Mouse (Mus musculus) liver, embryonic 12.5 days (tissue): ENCODE measurements around the gene Htr1d. TPM values are rescaled to one million over a fixed set of nuclear protein-coding genes. Genes with fewer than 3 reads are reported as not detected.

ENCODE experiments used
- ATAC-seq: fragments of 200-750 bp; cut with Nextera tagmentation; 2 replicates; pipeline ENCODE4 v1.8.0; 2017; ENCODE audit warnings: moderate number of reproducible peaks, mild to moderate bottlenecking, moderate library complexity
- H3K27ac ChIP-seq: fragments of 300-500 bp; sonication (generic); 2 replicates; pipeline ENCODE4 v1.5.1; 2016; ENCODE audit warnings: mild to moderate bottlenecking
- H3K27me3 ChIP-seq: fragments of 300-500 bp; sonication (generic); replicated peaks from 2 replicates; pipeline ENCODE4 v1.6.1; 2016; ENCODE audit warnings: mild to moderate bottlenecking, moderate library complexity
- H3K36me3 ChIP-seq: fragments of 300-500 bp; sonication (generic); 2 replicates; pipeline ENCODE4 v1.6.1; 2016; ENCODE audit warnings: mild to moderate bottlenecking, moderate library complexity
- H3K4me1 ChIP-seq: fragments of 300-500 bp; sonication (generic); 2 replicates; pipeline ENCODE4 v1.6.1; 2016
- H3K4me2 ChIP-seq: fragments of 300-500 bp; sonication (generic); 2 replicates; pipeline ENCODE4 v1.6.1; 2016; ENCODE audit warnings: mild to moderate bottlenecking, moderate library complexity
- H3K4me3 ChIP-seq: fragments of 300-500 bp; sonication (generic); 2 replicates; pipeline ENCODE4 v1.5.1; 2016; ENCODE audit warnings: mild to moderate bottlenecking, moderate library complexity
- H3K9ac ChIP-seq: fragments of 300-500 bp; sonication (generic); 2 replicates; pipeline ENCODE4 v1.6.1; 2016; ENCODE audit warnings: mild to moderate bottlenecking, moderate library complexity
- H3K9me3 ChIP-seq: fragments of 300-500 bp; sonication (generic); replicated peaks from 2 replicates; pipeline ENCODE4 v1.6.1; 2016; ENCODE audit warnings: mild to moderate bottlenecking, moderate library complexity
- WGBS: fragments of 180-500 bp; shearing (Covaris S2); methylation state at CpG from one replicate; pipeline ENCODE4 v1.1.7; 2016; ENCODE audit not compliant: insufficient replicate concordance; 5-methylcytosine and 5-hydroxymethylcytosine counted together
- polyA plus RNA-seq: library from polyadenylated mRNA; unstranded; fragments of >200 nt; fragmentation: Nextera tagmentation; extraction: Ambion mirVana; gene quantifications from 2 replicates; pipeline ENCODE4 v1.2.1, GENCODE M21; 2016

Gene Htr1d
- polyA plus RNA-seq, 1 experiment from 2014 or later = not detected

DNA sequence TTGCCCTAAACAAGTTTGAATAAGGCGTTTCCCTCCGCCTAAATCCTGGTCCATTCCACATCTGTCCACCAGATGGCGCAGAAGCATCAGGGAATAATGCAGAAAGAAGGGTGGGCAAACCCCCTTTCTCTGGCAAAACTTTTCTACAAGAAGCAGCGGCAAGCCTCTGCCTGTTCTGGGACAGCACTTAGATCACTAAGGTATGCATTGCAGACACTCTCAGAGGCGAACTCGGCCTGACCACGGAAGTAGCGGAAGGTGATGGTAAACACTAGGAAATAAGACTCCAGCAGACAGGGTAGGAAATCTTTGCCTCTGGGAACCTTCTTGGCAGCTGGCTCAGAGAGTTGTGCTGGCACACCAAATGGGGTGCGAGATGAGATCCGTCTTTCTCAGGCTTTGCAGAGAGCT is 31.5 kb downstream of the Htr1d start:
- no peak for ATAC-seq
- Histone ChIP-seq H3K4me1 (peaks cover 14% of the 10 kb centered on the region), H3K27me3 (peaks cover 10% of the 10 kb centered on the region; the same call in 1 of the 2 replicates), H3K4me2 (peak overlapping the region; percentile 64), H3K4me3 (peak overlapping the region; percentile 33), H3K36me3 (no peaks in the 10 kb centered on the region), H3K27ac (no peak overlapping the region), H3K9ac (no peak overlapping the region), H3K9me3 (no peaks in the 10 kb centered on the region)
- 2% methylated on average over 10 of the region's 10 CpGs for WGBS

- Histone ChIP-seq H3K9me3 (no peaks in the 10 kb centered on the region), H3K27me3 (peaks cover 24% of the 10 kb centered on the region), H3K4me2 (no peak overlapping the region), H3K36me3 (no peaks in the 10 kb centered on the region), H3K27ac (no peak overlapping the region), H3K4me3 (no peak overlapping the region), H3K4me1 (peaks cover 11% of the 10 kb centered on the region), H3K9ac (no peak overlapping the region)
- no peak for ATAC-seq
- 78% methylated on average over 6 of the region's 6 CpGs for WGBS
These were observed 33.3 kb downstream of the Htr1d start for GRCm38 (mm10) chr4:136456516-136457218.

DNA sequence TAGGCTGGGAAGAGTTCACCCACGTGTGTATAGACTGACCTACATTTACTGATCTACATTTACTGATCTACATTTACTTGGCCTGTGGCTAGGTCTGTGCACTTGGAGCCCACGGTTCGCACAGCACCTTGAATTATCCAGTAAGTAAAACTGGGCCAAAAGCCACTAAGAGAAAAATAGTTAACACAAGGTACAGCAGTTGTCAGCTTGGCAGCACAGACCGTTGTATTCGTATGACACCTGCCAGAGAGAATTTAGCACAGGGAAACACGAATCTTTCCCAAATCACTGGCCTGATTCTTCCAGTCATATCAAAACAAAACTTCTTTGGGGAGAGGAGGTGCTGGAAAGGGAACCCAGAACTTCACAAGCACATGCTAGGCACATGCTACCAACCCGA is 35.0 kb downstream of the Htr1d start:
- peaks cover 40% of the 10 kb centered on the region for H3K27me3 ChIP-seq
- H3K4me1 ChIP-seq = peaks cover 24% of the 10 kb centered on the region
- no peak overlapping the region for H3K4me2 ChIP-seq
- 67% methylated on average over 7 of the region's 7 CpGs for WGBS
- no peak overlapping the region for H3K4me3 ChIP-seq
- ATAC-seq = no peak
- no peak overlapping the region for H3K27ac ChIP-seq
- no peaks in the 10 kb centered on the region for H3K36me3 ChIP-seq
- H3K9me3 ChIP-seq = no peaks in the 10 kb centered on the region
- H3K9ac ChIP-seq = no peak overlapping the region

- Histone ChIP-seq H3K27me3 (peaks cover 49% of the 10 kb centered on the region), H3K4me2 (no peak overlapping the region), H3K4me1 (peaks cover 24% of the 10 kb centered on the region), H3K4me3 (no peak overlapping the region), H3K36me3 (no peaks in the 10 kb centered on the region), H3K9ac (no peak overlapping the region), H3K27ac (no peak overlapping the region), H3K9me3 (no peaks in the 10 kb centered on the region)
- ATAC-seq = no peak
- WGBS = 73% methylated on average over 12 of the region's 12 CpGs
These were observed 35.9 kb downstream of the Htr1d start for GRCm38 (mm10) chr4:136459210-136459609.

GRCm38 (mm10) chr4:136461206-136461605 is 37.9 kb downstream of the Htr1d start:
- Histone ChIP-seq H3K27ac (no peak overlapping the region), H3K4me3 (no peak overlapping the region), H3K4me2 (no peak overlapping the region), H3K9me3 (no peaks in the 10 kb centered on the region), H3K9ac (no peak overlapping the region), H3K4me1 (peaks cover 18% of the 10 kb centered on the region), H3K27me3 (peaks cover 65% of the 10 kb centered on the region), H3K36me3 (no peaks in the 10 kb centered on the region)
- 48% methylated on average over 4 of the region's 4 CpGs for WGBS
- no peak for ATAC-seq

DNA sequence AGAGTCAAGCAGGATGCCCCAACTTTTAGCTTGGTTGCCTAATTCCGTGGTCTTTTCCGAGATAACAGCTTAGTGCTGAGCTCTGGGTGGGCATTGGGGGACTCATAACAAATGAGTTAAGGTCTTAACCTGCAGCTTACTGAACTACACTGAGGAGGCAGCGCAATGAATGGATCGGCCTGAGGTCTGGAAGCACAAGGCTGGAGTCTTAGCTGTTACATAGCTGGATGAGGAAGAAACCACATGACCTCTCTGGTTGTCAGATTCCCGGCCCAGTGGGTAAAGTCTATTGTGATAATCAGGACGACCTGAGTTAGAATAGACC is 38.4 kb downstream of the Htr1d start:
- WGBS = 32% methylated on average over 6 of the region's 6 CpGs
- Histone ChIP-seq H3K4me2 (peak overlapping the region; percentile 91), H3K27me3 (peaks cover 68% of the 10 kb centered on the region), H3K36me3 (no peaks in the 10 kb centered on the region), H3K9me3 (no peaks in the 10 kb centered on the region), H3K4me1 (peaks cover 18% of the 10 kb centered on the region), H3K4me3 (peak overlapping the region; percentile 63), H3K9ac (no peak overlapping the region), H3K27ac (no peak overlapping the region)
- no peak for ATAC-seq

DNA sequence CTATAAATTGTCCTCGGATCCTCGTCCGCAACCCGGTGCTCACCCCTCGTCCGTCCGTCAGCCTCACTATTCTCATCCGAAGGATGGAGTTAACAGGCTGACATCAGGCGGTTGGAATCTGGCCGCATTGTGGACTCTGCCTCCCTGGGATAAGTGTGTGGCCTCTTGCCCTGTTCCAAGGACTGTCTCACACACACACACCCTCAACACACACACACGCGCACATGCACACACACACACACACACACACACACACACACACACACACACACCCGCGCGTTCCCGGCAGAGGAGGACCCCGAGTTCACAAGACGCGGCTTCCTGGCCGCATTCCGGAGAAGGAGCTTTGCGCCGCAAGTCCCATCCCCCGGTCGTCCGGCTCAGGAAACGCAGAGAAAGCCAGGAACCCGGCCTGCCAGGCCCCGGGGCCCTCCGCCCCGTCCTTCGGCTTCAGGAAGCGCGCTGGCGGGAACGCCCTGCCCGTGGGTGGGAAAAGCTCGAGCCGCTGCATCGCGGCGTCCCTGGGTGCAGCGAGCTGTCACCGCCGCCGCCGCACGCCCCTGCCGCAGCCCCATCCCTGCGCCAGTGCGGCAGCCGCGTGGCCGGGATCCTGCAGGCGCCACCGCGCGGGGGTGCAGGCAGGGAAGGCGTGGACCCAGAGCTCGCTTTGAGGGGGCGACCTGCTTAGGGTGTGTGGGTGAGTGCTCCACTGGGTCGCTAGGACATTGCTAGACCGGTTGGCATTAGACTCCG is 38.9 kb downstream of the Htr1d start, which contains the start of gene 6030445D17Rik:
Gene 6030445D17Rik (plus strand): TSS at position 165 of the 753 bp plus-strand sequence.
- Histone ChIP-seq H3K4me2 (peak within 1 kb of the TSS; percentile 91), H3K4me3 (peak within 1 kb of the TSS; percentile 63), H3K27ac (peak within 1 kb of the TSS; percentile 64; the same call in 1 of the 2 replicates), H3K4me1 (peaks cover 18% of the 10 kb centered on the region), H3K27me3 (peaks cover 68% of the 10 kb centered on the region), H3K9me3 (no peaks in the 10 kb centered on the region), H3K9ac (peak within 1 kb of the TSS; percentile 58), H3K36me3 (no peaks in the 10 kb centered on the region)
- peak; percentile 71 for ATAC-seq
- 4% methylated on average over 64 of the region's 64 CpGs for WGBS

DNA sequence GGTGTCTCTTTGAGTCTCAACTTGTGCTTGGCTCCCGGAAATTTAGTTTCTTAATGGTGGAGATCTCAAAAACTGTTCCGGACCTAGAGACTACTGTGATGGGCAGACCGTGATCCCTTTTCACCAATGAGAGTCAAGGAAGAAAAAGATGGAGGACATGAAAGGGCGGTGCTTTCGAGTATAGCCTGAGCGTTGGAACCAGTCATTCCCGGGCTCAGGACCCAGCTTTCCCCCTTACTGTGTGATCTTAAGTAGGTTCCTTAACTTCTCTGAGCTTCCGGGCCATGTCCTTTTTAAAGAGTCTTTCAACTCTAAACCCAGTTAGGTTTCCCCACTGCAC is 39.5 kb downstream of the Htr1d start:
- peak overlapping the region; percentile 63 for H3K4me3 ChIP-seq
- 0 out of 2 replicates have a peak overlapping the region, but pooled peaks have one; percentile 64 for H3K27ac ChIP-seq
- peak overlapping the region; percentile 91 for H3K4me2 ChIP-seq
- H3K9me3 ChIP-seq = no peaks in the 10 kb centered on the region
- ATAC-seq = peak; percentile 43
- peak overlapping the region; percentile 58 for H3K9ac ChIP-seq
- peaks cover 68% of the 10 kb centered on the region for H3K27me3 ChIP-seq
- H3K4me1 ChIP-seq = peaks cover 18% of the 10 kb centered on the region
- 3% methylated on average over 8 of the region's 8 CpGs for WGBS
- H3K36me3 ChIP-seq = no peaks in the 10 kb centered on the region

DNA sequence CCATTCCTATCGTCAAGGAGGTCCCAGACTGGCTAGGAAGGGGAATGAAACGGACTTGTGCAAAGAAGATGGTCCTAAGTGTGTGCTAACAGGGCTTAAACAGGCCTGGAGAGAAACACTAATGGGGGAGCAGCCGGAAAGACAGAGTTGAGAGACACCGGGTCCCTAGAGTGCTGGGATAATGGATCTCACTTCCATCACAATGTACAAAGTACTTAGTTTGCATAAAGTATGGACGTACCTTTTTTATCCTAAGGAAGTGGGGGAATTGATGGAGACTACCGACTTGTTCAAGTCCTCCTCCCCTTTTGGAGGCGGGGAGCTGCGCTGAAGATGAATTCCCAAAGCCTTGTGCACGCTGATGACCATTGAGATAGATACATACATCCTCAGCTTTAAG is 40.1 kb downstream of the Htr1d start:
- no peaks in the 10 kb centered on the region for H3K36me3 ChIP-seq
- H3K4me1 ChIP-seq = peaks cover 21% of the 10 kb centered on the region
- H3K27ac ChIP-seq = no peak overlapping the region
- H3K9me3 ChIP-seq = no peaks in the 10 kb centered on the region
- peaks cover 68% of the 10 kb centered on the region for H3K27me3 ChIP-seq
- 44% methylated on average over 9 of the region's 9 CpGs for WGBS
- H3K4me2 ChIP-seq = peak overlapping the region; percentile 91
- no peak for ATAC-seq
- H3K4me3 ChIP-seq = peak overlapping the region; percentile 63
- H3K9ac ChIP-seq = no peak overlapping the region

- Histone ChIP-seq H3K27me3 (peaks cover 66% of the 10 kb centered on the region), H3K4me3 (no peak overlapping the region), H3K4me1 (peaks cover 42% of the 10 kb centered on the region), H3K27ac (no peak overlapping the region), H3K9ac (no peak overlapping the region), H3K9me3 (no peaks in the 10 kb centered on the region), H3K4me2 (no peak overlapping the region), H3K36me3 (no peaks in the 10 kb centered on the region)
- no peak for ATAC-seq
- 47% methylated on average over 4 of the region's 4 CpGs for WGBS
These were observed 42.9 kb downstream of the Htr1d start for GRCm38 (mm10) chr4:136466226-136466625.

DNA sequence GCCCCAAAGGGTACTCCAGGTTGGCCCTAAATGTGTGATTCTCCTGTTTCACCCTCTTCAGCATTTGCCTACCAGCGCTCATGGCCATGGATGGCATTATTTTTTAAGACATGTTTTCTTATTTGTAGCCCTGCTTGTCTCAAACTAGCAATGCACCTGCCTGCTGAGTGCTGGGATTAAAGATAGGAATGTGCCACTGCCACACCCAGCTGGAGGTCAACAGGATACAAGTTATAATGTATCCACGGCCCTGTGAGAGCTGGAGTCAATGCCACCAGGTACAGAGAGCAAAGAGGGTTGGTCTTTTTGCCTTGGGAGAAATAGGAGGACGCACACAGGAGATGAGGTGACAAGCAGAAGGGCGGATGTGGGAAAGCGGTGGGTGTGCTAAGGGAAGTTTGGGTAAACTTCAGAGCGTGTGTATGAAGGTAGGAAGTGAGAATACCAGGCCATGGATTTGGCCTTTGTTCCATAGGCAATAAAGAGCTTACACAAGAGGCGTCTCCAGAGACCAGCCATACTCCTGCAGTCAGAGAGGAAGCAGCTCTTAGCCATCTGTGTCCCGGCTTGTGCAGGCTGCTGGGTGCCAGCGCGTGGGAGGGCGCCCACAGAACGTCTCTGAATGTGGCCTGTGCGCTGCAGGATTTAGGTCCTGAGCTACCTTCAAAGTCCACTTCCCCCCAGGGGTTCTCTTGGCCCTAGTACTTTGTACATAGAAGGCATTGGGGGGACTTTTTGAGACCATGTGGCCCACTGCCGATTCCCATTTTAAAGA is 45.4 kb downstream of the Htr1d start:
- H3K4me3 ChIP-seq = peak overlapping the region; percentile 66; the same call in 1 of the 2 replicates
- no peak; the same call in 1 of the 2 replicates for ATAC-seq
- H3K36me3 ChIP-seq = no peaks in the 10 kb centered on the region
- peaks cover 24% of the 10 kb centered on the region for H3K4me1 ChIP-seq
- H3K9ac ChIP-seq = no peak overlapping the region
- peak overlapping the region; percentile 96 for H3K4me2 ChIP-seq
- WGBS = 72% methylated on average over 14 of the region's 14 CpGs
- H3K9me3 ChIP-seq = no peaks in the 10 kb centered on the region
- H3K27me3 ChIP-seq = peaks cover 49% of the 10 kb centered on the region
- H3K27ac ChIP-seq = no peak overlapping the region
